Mouse (Mus musculus): Measurements from ENCODE around the gene Txnrd3.

- TF ChIP-seq EP300 (IDR thresholded peaks at IDR 0.05; ENCODE audit: insufficient read depth, low read depth, low read length) (no peak), CTCF (IDR thresholded peaks at IDR 0.05) (no peak), POLR2A (IDR thresholded peaks at IDR 0.05; ENCODE audit: insufficient read depth, low read depth, low read length) (no peak)
Observed at GRCm38 (mm10) chr6:89707240-89707639, 63.5 kb downstream of the Txnrd3 start, which contains the start of gene Vmn1r40.

Data from heart, adult 2 months (tissue).